Mouse (Mus musculus): ENCODE measurements around the gene Clcn6. TPM values are rescaled to one million over a fixed set of nuclear protein-coding genes. Genes with fewer than 3 reads are reported as not detected.
A peak's percentile ranks its signal among the peaks of the same experiment; 100 is the strongest.

Clcn6 gene
- polyA plus RNA-seq, 1 experiment from 2014 or later = 14.2 TPM

DNA sequence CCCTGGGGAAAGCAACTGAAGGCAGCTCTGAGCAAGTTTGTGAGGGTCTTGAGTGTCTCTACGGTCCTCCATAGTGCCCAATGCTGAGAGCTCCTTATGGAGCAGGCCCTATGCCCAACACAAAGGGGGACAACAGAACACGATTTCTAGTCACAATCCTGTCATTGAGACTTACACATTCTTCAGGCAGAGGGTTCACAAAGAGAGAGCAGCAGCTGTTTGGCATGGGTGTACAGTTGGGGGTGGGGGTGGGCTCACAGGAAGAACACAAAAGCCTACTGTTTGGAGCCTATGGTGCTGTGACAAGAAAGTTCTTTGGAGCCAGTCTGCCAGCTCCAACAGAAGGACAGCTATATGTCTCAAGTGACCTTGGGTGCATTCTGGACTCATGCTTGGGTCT lies 20.2 kb downstream of the Clcn6 start:
- 68% methylated on average over 2 of the region's 2 CpGs for WGBS
- Histone ChIP-seq H3K4me3 (no peak overlapping the region), H3K9me3 (no peaks in the 10 kb centered on the region), H3K27me3 (ENCODE audit: poor library complexity, severe bottlenecking) (no peaks in the 10 kb centered on the region), H3K27ac (no peak overlapping the region), H3K4me1 (no peaks in the 10 kb centered on the region), H3K36me3 (replicated peaks) (peaks cover 100% of the 10 kb centered on the region)
- no peak for DNase-seq (ENCODE audit: extremely low spot score, low spot score)

DNA sequence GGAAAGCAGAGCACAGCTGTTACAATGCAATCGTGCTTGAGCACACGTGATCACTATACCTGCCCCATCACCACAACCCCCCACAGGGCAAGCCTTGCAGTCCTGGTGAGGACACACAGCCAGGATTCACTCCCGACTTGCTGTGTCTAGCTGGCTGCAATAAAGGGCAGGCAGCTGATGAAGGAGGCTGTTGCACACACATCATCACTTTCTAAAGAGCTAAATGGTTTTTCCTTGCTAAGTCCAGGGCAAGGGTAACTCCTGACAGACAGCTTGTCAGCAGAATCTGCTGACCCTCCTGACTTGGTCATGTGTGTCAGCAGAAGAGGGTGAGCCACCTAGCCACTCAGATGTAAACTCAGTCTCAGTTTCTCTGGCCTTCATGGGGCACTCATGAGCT lies 21.6 kb downstream of the Clcn6 start:
- Histone ChIP-seq H3K36me3 (replicated peaks) (peaks cover 100% of the 10 kb centered on the region), H3K4me3 (no peak overlapping the region), H3K27ac (no peak overlapping the region), H3K27me3 (ENCODE audit: poor library complexity, severe bottlenecking) (no peaks in the 10 kb centered on the region), H3K9me3 (no peaks in the 10 kb centered on the region), H3K4me1 (no peaks in the 10 kb centered on the region)
- WGBS = 87% methylated on average over 3 of the region's 3 CpGs
- DNase-seq (ENCODE audit: extremely low spot score, low spot score) = no peak

DNA sequence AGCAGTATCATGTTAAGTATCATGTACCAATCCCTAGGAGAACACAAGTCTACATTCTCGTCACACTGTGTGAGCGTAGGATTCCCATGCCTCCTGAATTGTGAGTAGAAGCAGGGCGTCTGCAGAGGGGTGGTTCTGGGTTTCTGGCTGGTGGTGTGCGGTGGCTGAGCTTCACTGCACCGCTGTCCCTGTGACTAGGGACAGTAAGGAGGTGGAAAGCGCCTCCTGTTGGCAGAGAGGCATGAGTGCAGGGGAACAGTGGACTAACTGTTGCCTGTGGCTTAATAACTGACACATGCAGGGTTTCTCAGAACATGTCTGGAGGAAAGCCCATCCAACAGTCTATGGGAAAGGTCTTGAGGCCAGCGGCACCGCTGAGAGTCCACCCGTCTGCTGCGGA lies 23.2 kb downstream of the Clcn6 start:
- DNase-seq (ENCODE audit: extremely low spot score, low spot score) = peak; percentile 21
- no peaks in the 10 kb centered on the region for H3K9me3 ChIP-seq
- peaks cover 100% of the 10 kb centered on the region for H3K36me3 ChIP-seq (replicated peaks)
- no peak overlapping the region for H3K4me3 ChIP-seq
- no peak overlapping the region for H3K27ac ChIP-seq
- 87% methylated on average over 10 of the region's 10 CpGs for WGBS
- H3K27me3 ChIP-seq (ENCODE audit: poor library complexity, severe bottlenecking) = no peaks in the 10 kb centered on the region
- no peaks in the 10 kb centered on the region for H3K4me1 ChIP-seq

DNA sequence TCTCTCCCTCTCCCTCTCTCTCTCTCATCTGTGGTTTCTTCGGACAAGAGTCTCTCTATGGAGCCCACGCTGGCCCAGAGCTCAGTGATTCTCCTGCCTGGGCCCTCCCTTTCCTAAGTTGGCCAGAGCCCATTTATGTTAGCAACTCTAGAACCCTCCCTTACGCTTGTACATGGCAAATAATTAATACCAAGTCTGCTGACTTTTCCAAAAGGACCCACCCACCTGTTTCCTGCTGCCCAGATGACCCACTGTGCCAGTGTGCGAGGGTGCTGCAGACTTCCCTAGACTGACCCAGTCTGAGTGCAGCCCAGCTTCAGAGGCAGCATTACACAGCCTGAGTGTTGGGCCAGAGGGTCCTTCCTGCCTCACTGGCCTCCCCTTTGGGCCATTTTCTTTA lies 26.4 kb downstream of the Clcn6 start:
- Histone ChIP-seq H3K27ac (no peak overlapping the region), H3K27me3 (ENCODE audit: poor library complexity, severe bottlenecking) (no peaks in the 10 kb centered on the region), H3K4me3 (no peak overlapping the region), H3K36me3 (replicated peaks) (peaks cover 100% of the 10 kb centered on the region), H3K4me1 (no peaks in the 10 kb centered on the region), H3K9me3 (no peaks in the 10 kb centered on the region)
- DNase-seq (ENCODE audit: extremely low spot score, low spot score) = no peak
- 92% methylated on average over 4 of the region's 4 CpGs for WGBS

DNA sequence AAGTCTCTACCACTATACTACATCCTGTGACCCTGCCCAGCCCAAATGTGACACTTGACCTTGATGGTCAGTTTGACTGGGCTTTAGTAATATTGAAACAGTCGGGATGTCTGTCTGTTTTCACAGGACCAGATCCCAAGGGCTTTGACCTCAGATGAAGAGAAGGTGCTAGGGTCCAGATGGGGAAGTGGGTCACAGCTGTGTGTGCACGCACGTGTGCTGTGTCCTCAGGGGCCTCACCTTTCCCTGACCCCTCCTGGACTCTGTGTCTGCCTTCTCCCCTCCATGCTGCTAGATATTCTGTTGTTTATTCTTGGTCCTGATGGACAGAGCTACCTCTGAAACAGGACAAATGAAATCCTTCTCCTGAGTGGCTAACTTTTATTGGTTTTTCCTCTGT lies 27.3 kb downstream of the Clcn6 start:
- DNase-seq (ENCODE audit: extremely low spot score, low spot score) = no peak
- H3K4me1 ChIP-seq = no peaks in the 10 kb centered on the region
- 88% methylated on average over 3 of the region's 3 CpGs for WGBS
- H3K4me3 ChIP-seq = no peak overlapping the region
- no peaks in the 10 kb centered on the region for H3K9me3 ChIP-seq
- no peak overlapping the region for H3K27ac ChIP-seq
- no peaks in the 10 kb centered on the region for H3K27me3 ChIP-seq (ENCODE audit: poor library complexity, severe bottlenecking)
- peaks cover 100% of the 10 kb centered on the region for H3K36me3 ChIP-seq (replicated peaks)

DNA sequence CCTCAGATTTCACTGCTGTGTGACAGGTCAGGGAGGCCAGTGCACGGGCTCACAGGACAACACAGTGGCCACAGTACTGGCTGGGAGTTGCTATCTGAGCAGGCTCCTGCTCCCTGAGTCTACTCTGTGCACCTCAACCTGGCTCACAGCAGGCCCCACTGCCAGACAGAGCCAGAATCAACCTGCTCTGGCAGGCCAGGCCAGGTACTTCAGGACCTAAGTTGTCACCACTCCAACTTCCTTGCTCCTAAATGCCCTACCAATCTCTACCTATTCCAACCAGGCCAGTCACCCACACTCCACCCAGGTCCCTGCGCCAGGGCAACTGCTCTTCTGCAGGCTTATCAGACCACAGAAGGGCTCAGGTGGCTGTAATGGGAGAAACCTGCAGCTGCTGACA lies 29.0 kb downstream of the Clcn6 start:
- H3K9me3 ChIP-seq = no peaks in the 10 kb centered on the region
- H3K4me1 ChIP-seq = no peaks in the 10 kb centered on the region
- 95% methylated on average over 2 of the region's 2 CpGs for WGBS
- no peak for DNase-seq (ENCODE audit: extremely low spot score, low spot score)
- peaks cover 100% of the 10 kb centered on the region for H3K36me3 ChIP-seq (replicated peaks)
- no peaks in the 10 kb centered on the region for H3K27me3 ChIP-seq (ENCODE audit: poor library complexity, severe bottlenecking)
- H3K4me3 ChIP-seq = no peak overlapping the region
- H3K27ac ChIP-seq = no peak overlapping the region

DNA sequence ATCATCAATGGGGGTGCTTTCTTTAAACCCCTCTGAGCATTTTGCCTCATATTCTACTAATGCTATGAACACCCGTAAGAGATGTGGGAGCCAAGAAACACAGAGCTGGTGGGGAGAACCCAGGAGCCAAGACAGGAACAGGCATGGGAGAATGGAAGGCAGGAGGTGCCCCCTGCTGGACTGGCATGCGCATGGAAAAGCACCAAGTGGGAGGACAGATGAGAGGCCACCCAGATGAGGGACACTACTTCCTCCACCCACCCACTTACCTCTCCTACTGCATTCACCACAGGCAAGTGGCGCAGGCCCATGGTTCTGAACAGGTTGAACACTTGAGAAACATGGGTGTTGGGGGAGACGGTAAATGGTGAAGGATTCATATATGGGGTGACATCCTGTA lies 30.2 kb downstream of the Clcn6 start:
- WGBS = 80% methylated on average over 4 of the region's 4 CpGs
- no peak overlapping the region for H3K4me3 ChIP-seq
- no peaks in the 10 kb centered on the region for H3K27me3 ChIP-seq (ENCODE audit: poor library complexity, severe bottlenecking)
- H3K36me3 ChIP-seq (replicated peaks) = peaks cover 100% of the 10 kb centered on the region
- H3K4me1 ChIP-seq = no peaks in the 10 kb centered on the region
- H3K9me3 ChIP-seq = no peaks in the 10 kb centered on the region
- DNase-seq (ENCODE audit: extremely low spot score, low spot score) = no peak
- H3K27ac ChIP-seq = no peak overlapping the region

DNA sequence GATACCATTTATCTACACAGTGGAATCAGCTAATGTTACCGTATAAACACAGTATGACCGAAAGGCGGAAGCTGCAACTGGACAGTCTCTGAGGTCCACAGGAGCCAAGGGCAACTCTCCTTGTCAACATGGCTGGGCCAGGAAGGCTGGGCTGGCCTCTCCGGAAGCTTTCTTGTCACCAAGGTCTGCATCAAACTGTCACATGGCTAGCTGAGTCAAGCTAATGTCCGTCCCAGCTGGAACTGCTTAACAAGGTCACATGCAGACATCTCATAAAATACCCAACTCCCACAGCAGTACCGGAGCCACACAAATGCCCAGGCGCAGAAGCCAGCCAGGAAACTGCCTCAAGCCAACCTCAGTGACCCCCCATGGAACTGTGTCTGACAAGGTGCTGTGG lies 34.3 kb downstream of the Clcn6 start:
- Histone ChIP-seq H3K27ac (no peak overlapping the region), H3K4me1 (peaks cover 8% of the 10 kb centered on the region), H3K9me3 (no peaks in the 10 kb centered on the region), H3K27me3 (ENCODE audit: poor library complexity, severe bottlenecking) (no peaks in the 10 kb centered on the region), H3K36me3 (replicated peaks) (peaks cover 62% of the 10 kb centered on the region), H3K4me3 (no peak overlapping the region)
- 92% methylated on average over 7 of the region's 7 CpGs for WGBS
- DNase-seq (ENCODE audit: extremely low spot score, low spot score) = no peak

DNA sequence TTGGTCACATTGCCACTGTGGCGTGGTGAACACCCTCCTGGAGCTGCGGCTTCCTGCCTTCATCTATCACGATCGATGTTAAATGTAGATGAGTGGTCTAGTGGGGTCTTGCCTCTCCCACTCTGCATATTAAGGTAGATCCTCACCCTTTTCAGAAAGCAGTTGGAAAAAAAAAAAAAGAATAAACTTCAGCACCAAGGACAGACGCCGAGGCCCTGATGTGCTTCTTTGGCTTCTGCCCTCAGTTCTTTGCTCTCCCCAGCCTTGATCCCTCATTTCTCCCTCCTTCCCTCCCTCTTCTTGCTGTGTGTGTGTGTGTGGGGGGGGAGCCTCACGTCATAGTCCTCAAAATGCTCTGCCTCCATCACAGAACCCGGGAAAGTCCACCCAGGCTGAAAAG lies 36.8 kb downstream of the Clcn6 start:
- WGBS = 51% methylated on average over 8 of the region's 8 CpGs
- Histone ChIP-seq H3K27ac (no peak overlapping the region), H3K27me3 (ENCODE audit: poor library complexity, severe bottlenecking) (no peaks in the 10 kb centered on the region), H3K4me1 (peaks cover 8% of the 10 kb centered on the region), H3K4me3 (no peak overlapping the region), H3K9me3 (no peaks in the 10 kb centered on the region), H3K36me3 (replicated peaks) (peaks cover 37% of the 10 kb centered on the region)
- DNase-seq (ENCODE audit: extremely low spot score, low spot score) = no peak

DNA sequence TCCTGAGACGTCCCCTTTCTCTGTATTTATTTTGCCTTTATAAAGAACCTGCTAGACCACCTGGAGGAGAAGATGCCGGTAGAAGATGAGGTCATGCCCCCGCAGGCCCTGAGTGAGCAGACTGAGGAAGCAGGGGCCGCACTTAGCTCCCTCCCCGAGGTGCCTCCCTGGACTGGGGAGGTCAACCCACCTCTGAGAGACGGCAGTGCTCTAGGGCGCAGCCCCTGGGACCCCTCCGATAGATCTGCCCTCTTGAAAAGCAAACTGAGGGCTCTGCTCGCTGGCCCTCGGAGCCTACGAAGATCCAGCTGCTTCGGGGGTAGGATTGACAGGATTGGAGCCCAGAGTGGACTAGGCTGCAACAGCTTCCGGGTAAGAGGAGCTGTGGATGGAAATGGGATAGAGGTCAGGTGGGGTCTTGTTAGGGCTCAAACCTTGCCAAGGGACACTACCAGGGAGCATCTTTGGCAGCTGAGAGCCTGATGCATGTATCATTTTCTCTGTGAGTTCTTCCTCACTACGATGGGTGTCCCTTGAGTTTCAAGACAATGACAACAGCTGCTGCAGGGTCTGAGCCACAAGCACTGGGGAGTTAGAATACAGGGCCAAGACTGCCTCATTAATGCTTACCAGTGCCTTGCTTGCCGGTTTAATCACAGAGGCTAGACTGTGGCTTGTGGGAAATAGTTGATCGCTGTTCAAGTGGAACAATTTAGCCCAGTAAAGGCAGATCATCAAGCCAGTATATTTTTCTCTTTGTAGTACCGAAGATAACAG lies 37.4 kb downstream of the Clcn6 start:
- no peaks in the 10 kb centered on the region for H3K9me3 ChIP-seq
- H3K4me3 ChIP-seq = no peak overlapping the region
- DNase-seq (ENCODE audit: extremely low spot score, low spot score) = no peak
- peaks cover 30% of the 10 kb centered on the region for H3K36me3 ChIP-seq (replicated peaks)
- 87% methylated on average over 17 of the region's 17 CpGs for WGBS
- no peaks in the 10 kb centered on the region for H3K27me3 ChIP-seq (ENCODE audit: poor library complexity, severe bottlenecking)
- peaks cover 8% of the 10 kb centered on the region for H3K4me1 ChIP-seq
- H3K27ac ChIP-seq = no peak overlapping the region

DNA sequence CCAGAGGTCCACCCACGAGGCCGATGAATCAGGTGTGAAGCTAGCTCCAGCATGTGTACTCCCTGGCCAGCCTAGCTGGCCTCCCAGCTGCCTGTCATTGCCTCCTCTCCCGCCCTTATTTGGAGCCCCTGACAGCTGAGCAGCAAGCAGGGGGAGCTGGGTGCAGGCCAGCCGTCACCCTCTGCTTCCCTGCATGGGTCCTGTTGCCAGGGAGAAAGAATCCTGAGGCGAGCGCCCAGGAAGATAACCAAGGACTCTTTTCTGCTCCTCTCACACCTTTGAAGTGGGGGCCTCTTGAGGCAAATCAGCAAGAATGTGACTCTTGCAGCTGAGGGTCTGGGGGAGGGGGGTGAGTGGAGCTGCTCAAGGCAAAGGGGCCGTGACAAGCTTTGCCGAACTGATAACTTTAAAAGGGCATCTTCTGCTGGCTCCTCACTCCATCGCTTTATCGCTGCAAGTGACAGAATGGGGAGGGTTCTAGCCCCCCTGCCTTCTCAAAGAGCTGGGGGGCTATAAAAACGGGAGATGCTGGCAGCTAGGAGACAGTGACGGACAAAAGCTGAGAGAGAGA lies 38.3 kb downstream of the Clcn6 start, which contains the start of gene Nppa:
Gene Nppa (plus strand): TSS at position 521 of the 571 bp plus-strand sequence.
- H3K27me3 ChIP-seq (ENCODE audit: poor library complexity, severe bottlenecking) = no peaks in the 10 kb centered on the region
- no peak within 1 kb of the TSS for H3K27ac ChIP-seq
- H3K36me3 ChIP-seq (replicated peaks) = peaks cover 21% of the 10 kb centered on the region
- no peak within 1 kb of the TSS for H3K4me3 ChIP-seq
- WGBS = 63% methylated on average over 12 of the region's 12 CpGs
- no peaks in the 10 kb centered on the region for H3K9me3 ChIP-seq
- H3K4me1 ChIP-seq = peaks cover 8% of the 10 kb centered on the region
- DNase-seq (ENCODE audit: extremely low spot score, low spot score) = no peak

DNA sequence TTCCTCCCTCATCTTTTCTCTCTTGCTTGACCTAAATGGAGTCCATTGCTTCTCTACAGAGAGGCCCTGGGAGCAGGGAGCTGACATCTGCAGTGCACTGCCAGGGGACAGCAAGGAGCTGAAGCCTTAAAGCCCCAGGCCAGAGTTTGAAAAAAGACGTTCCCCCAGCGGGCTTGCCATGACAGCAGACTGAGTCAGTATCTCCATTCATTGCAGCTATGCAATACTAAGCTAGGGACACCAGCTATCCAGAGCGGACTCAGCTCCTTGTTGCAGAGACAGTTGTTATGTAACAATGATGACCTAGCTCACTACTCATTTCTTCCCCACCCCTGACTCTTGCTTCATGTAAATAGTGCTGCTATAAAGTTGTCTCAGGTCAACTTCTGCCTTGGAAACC lies 43.3 kb downstream of the Clcn6 start:
- Histone ChIP-seq H3K4me1 (peaks cover 3% of the 10 kb centered on the region; the same call in 1 of the 2 replicates), H3K27ac (no peak overlapping the region), H3K4me3 (no peak overlapping the region), H3K9me3 (no peaks in the 10 kb centered on the region), H3K27me3 (ENCODE audit: poor library complexity, severe bottlenecking) (no peaks in the 10 kb centered on the region), H3K36me3 (replicated peaks) (no peaks in the 10 kb centered on the region)
- WGBS = 78% methylated on average over 3 of the region's 3 CpGs
- DNase-seq (ENCODE audit: extremely low spot score, low spot score) = no peak

DNA sequence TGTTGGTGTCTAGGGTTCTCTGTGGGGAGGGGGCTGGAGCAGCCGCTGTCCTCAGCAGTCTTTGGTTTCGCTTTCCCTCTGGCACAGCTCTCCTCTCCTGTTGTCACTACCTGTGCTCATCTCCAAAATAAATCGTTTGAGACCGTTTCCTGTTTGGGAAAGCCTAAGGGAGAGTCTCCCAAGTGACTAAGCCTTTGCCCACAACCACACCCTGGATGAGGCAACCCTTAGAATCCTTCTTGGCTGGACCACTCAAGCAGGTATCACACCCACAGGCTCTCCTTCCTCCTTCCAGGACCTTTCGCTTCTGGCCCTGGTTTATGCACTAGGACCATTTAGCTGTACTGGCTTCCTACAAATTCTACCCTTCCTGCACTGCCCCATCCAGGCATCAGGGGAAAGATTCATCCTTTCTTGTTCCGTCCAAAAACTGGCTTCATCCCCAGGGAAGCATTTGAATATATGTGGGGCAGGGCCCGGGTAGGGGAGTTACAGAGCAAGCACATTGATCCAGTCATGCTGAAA lies 45.0 kb downstream of the Clcn6 start:
- WGBS = 70% methylated on average over 7 of the region's 7 CpGs

More for the DNA sequence above, 45.0 kb downstream of the Clcn6 start:
- Histone ChIP-seq H3K9me3 (no peaks in the 10 kb centered on the region), H3K36me3 (replicated peaks) (no peaks in the 10 kb centered on the region), H3K4me3 (no peak overlapping the region), H3K27me3 (ENCODE audit: poor library complexity, severe bottlenecking) (no peaks in the 10 kb centered on the region), H3K4me1 (no peaks in the 10 kb centered on the region), H3K27ac (no peak overlapping the region)
- no peak for DNase-seq (ENCODE audit: extremely low spot score, low spot score)

All from forebrain, embryonic 10.5 days (tissue).